Mouse (Mus musculus) lung, adult 2 months (tissue): ENCODE results near the gene Ap5s1.

Experiments
- CTCF ChIP-seq: fragments of 200-500 bp; IDR thresholded peaks from 2 replicates; pipeline ENCODE4 v1.5.1; 2011; ENCODE audit warnings: mild to moderate bottlenecking, low read length, control low read depth; ENCODE audit not compliant: insufficient read depth
- POLR2A ChIP-seq: fragments of 200-500 bp; IDR thresholded peaks from 2 replicates; pipeline ENCODE4 v1.6.1; 2011; ENCODE audit warnings: low read depth, mild to moderate bottlenecking, control low read depth, low read length, borderline replicate concordance; ENCODE audit errors: extremely low read depth

- no peak for TF ChIP-seq CTCF
- no peak for TF ChIP-seq POLR2A
Observed at GRCm38 (mm10) chr2:131172322-131172721, 34.6 kb upstream of the Ap5s1 start.
